Mouse (Mus musculus): ENCODE results near the gene Psmb7. TPM values are rescaled to one million over a fixed set of nuclear protein-coding genes. Genes with fewer than 3 reads are reported as not detected.

The Psmb7 gene
- polyA plus RNA-seq, 1 experiment, result 339 TPM

- no peak overlapping the region for H3K27ac ChIP-seq (replicated peaks; ENCODE audit: low read depth, low read length)
- H3K4me3 ChIP-seq (ENCODE audit: insufficient read depth, low read depth, low read length), result no peak overlapping the region
- H3K4me1 ChIP-seq (ENCODE audit: control insufficient read depth, insufficient read depth, insufficient read length, low read length), result peaks cover 36% of the 10 kb centered on the region
These were observed 95.9 kb downstream of the Psmb7 start for GRCm38 (mm10) chr2:38547793-38548517.

GRCm38 (mm10) chr2:38546748-38547147 lies 97.1 kb downstream of the Psmb7 start:
- no peak overlapping the region for H3K27ac ChIP-seq (replicated peaks; ENCODE audit: low read depth, low read length)
- H3K4me1 ChIP-seq (ENCODE audit: control insufficient read depth, insufficient read depth, insufficient read length, low read length), result peaks cover 36% of the 10 kb centered on the region

GRCm38 (mm10) chr2:38546222-38546621 lies 97.7 kb downstream of the Psmb7 start:
- H3K4me3 ChIP-seq (ENCODE audit: insufficient read depth, low read depth, low read length), result no peak overlapping the region
- peak overlapping the region; percentile 60 for H3K27ac ChIP-seq (replicated peaks; ENCODE audit: low read depth, low read length)
- peaks cover 42% of the 10 kb centered on the region for H3K4me1 ChIP-seq (ENCODE audit: control insufficient read depth, insufficient read depth, insufficient read length, low read length)

More at GRCm38 (mm10) chr2:38546748-38547147, 97.1 kb downstream of the Psmb7 start:
- no peak overlapping the region for H3K4me3 ChIP-seq (ENCODE audit: insufficient read depth, low read depth, low read length)

GRCm38 (mm10) chr2:38545706-38546105 lies 98.2 kb downstream of the Psmb7 start:
- no peak overlapping the region for H3K4me3 ChIP-seq (ENCODE audit: insufficient read depth, low read depth, low read length)
- H3K4me1 ChIP-seq (ENCODE audit: control insufficient read depth, insufficient read depth, insufficient read length, low read length), result peaks cover 47% of the 10 kb centered on the region
- peak overlapping the region; percentile 60 for H3K27ac ChIP-seq (replicated peaks; ENCODE audit: low read depth, low read length)

- Histone ChIP-seq H3K27ac (replicated peaks; ENCODE audit: low read depth, low read length) (no peak overlapping the region; the same call in 1 of the 2 replicates), H3K4me1 (ENCODE audit: control insufficient read depth, insufficient read depth, insufficient read length, low read length) (peaks cover 50% of the 10 kb centered on the region), H3K4me3 (ENCODE audit: insufficient read depth, low read depth, low read length) (no peak overlapping the region)
These were observed 98.9 kb downstream of the Psmb7 start for GRCm38 (mm10) chr2:38544982-38545381.

GRCm38 (mm10) chr2:38544341-38544740 lies 99.5 kb downstream of the Psmb7 start:
- H3K4me1 ChIP-seq (ENCODE audit: control insufficient read depth, insufficient read depth, insufficient read length, low read length), result peaks cover 54% of the 10 kb centered on the region
- H3K27ac ChIP-seq (replicated peaks; ENCODE audit: low read depth, low read length), result no peak overlapping the region
- H3K4me3 ChIP-seq (ENCODE audit: insufficient read depth, low read depth, low read length), result no peak overlapping the region

GRCm38 (mm10) chr2:38543158-38543557 lies 100.7 kb downstream of the Psmb7 start:
- H3K4me3 ChIP-seq (ENCODE audit: insufficient read depth, low read depth, low read length), result no peak overlapping the region
- no peak overlapping the region for H3K27ac ChIP-seq (replicated peaks; ENCODE audit: low read depth, low read length)
- peaks cover 52% of the 10 kb centered on the region for H3K4me1 ChIP-seq (ENCODE audit: control insufficient read depth, insufficient read depth, insufficient read length, low read length)

- peaks cover 52% of the 10 kb centered on the region for H3K4me1 ChIP-seq (ENCODE audit: control insufficient read depth, insufficient read depth, insufficient read length, low read length)
- no peak overlapping the region for H3K27ac ChIP-seq (replicated peaks; ENCODE audit: low read depth, low read length)
These were observed 101.5 kb downstream of the Psmb7 start for GRCm38 (mm10) chr2:38542366-38542765.

GRCm38 (mm10) chr2:38541570-38541969 lies 102.3 kb downstream of the Psmb7 start:
- Histone ChIP-seq H3K27ac (replicated peaks; ENCODE audit: low read depth, low read length) (no peak overlapping the region), H3K4me3 (ENCODE audit: insufficient read depth, low read depth, low read length) (no peak overlapping the region), H3K4me1 (ENCODE audit: control insufficient read depth, insufficient read depth, insufficient read length, low read length) (peaks cover 44% of the 10 kb centered on the region)

More at GRCm38 (mm10) chr2:38542366-38542765, 101.5 kb downstream of the Psmb7 start:
- H3K4me3 ChIP-seq (ENCODE audit: insufficient read depth, low read depth, low read length), result no peak overlapping the region

- Histone ChIP-seq H3K27ac (replicated peaks; ENCODE audit: low read depth, low read length) (no peak overlapping the region), H3K4me1 (ENCODE audit: control insufficient read depth, insufficient read depth, insufficient read length, low read length) (peaks cover 43% of the 10 kb centered on the region)
These were observed 102.8 kb downstream of the Psmb7 start for GRCm38 (mm10) chr2:38541101-38541500.

GRCm38 (mm10) chr2:38540666-38541065 lies 103.2 kb downstream of the Psmb7 start:
- Histone ChIP-seq H3K27ac (replicated peaks; ENCODE audit: low read depth, low read length) (no peak overlapping the region), H3K4me3 (ENCODE audit: insufficient read depth, low read depth, low read length) (no peak overlapping the region), H3K4me1 (ENCODE audit: control insufficient read depth, insufficient read depth, insufficient read length, low read length) (peaks cover 42% of the 10 kb centered on the region)

More at GRCm38 (mm10) chr2:38541101-38541500, 102.8 kb downstream of the Psmb7 start:
- H3K4me3 ChIP-seq (ENCODE audit: insufficient read depth, low read depth, low read length), result no peak overlapping the region

GRCm38 (mm10) chr2:38539677-38540076 lies 104.2 kb downstream of the Psmb7 start:
- H3K4me3 ChIP-seq (ENCODE audit: insufficient read depth, low read depth, low read length), result no peak overlapping the region
- H3K4me1 ChIP-seq (ENCODE audit: control insufficient read depth, insufficient read depth, insufficient read length, low read length), result peaks cover 42% of the 10 kb centered on the region
- no peak overlapping the region for H3K27ac ChIP-seq (replicated peaks; ENCODE audit: low read depth, low read length)

Other genes starting within 250 kb of the Psmb7 start
- gene Nek6, start 132.4 kb downstream of the Psmb7 start, polyA plus RNA-seq (2012; ENCODE audit: insufficient read depth, insufficient read length, missing spikeins), result 8.5 and 15.7 TPM in 2 replicates
- gene Nr5a1, start 70.5 kb upstream of the Psmb7 start, polyA plus RNA-seq (2012; ENCODE audit: insufficient read depth, insufficient read length, missing spikeins), result not detected in 2 replicates